Mouse (Mus musculus): ENCODE results near the gene Tssk6.

Gene Tssk6

GRCm38 (mm10) chr8:69902163-69903062, at the start of gene Tssk6, which contains the start of the genes Ndufa13 and Yjefn3:
Gene Tssk6, plus strand, starts transcription at chr8:69902184.
Gene Ndufa13, minus strand, starts transcription at chr8:69902558.
Gene Yjefn3, minus strand, starts transcription at chr8:69902712.
- peak; percentile 54 for DNase-seq (ENCODE audit: low spot score)

- no peak for DNase-seq (ENCODE audit: low spot score)
These were observed 48.1 kb upstream of the Tssk6 start for GRCm38 (mm10) chr8:69853869-69854268.

- DNase-seq (ENCODE audit: low spot score) = no peak
These were observed 41.2 kb upstream of the Tssk6 start for GRCm38 (mm10) chr8:69860807-69861206.

GRCm38 (mm10) chr8:69861251-69861650, 40.7 kb upstream of the Tssk6 start:
- DNase-seq (ENCODE audit: low spot score) = no peak

GRCm38 (mm10) chr8:69863387-69864020, 38.5 kb upstream of the Tssk6 start:
- DNase-seq (ENCODE audit: low spot score) = no peak

- no peak for DNase-seq (ENCODE audit: low spot score)
These were observed 37.8 kb upstream of the Tssk6 start for GRCm38 (mm10) chr8:69864180-69864579.

GRCm38 (mm10) chr8:69867696-69868326, 34.2 kb upstream of the Tssk6 start:
- no peak for DNase-seq (ENCODE audit: low spot score)

- DNase-seq (ENCODE audit: low spot score) = no peak
These were observed 31.8 kb upstream of the Tssk6 start for GRCm38 (mm10) chr8:69870003-69870765.

- no peak for DNase-seq (ENCODE audit: low spot score)
These were observed 31.1 kb upstream of the Tssk6 start for GRCm38 (mm10) chr8:69870907-69871306.

GRCm38 (mm10) chr8:69874155-69874554, 27.8 kb upstream of the Tssk6 start:
- peak; percentile 62 for DNase-seq (ENCODE audit: low spot score)

- no peak for DNase-seq (ENCODE audit: low spot score)
These were observed 27.3 kb upstream of the Tssk6 start for GRCm38 (mm10) chr8:69874654-69875053.

GRCm38 (mm10) chr8:69876097-69876496, 25.9 kb upstream of the Tssk6 start:
- no peak for DNase-seq (ENCODE audit: low spot score)

GRCm38 (mm10) chr8:69876967-69877366, 25.0 kb upstream of the Tssk6 start:
- DNase-seq (ENCODE audit: low spot score) = no peak

- DNase-seq (ENCODE audit: low spot score) = no peak
These were observed 24.6 kb upstream of the Tssk6 start for GRCm38 (mm10) chr8:69877396-69877795.

GRCm38 (mm10) chr8:69877992-69878391, 24.0 kb upstream of the Tssk6 start:
- no peak for DNase-seq (ENCODE audit: low spot score)

- no peak for DNase-seq (ENCODE audit: low spot score)
These were observed 22.3 kb upstream of the Tssk6 start for GRCm38 (mm10) chr8:69879678-69880077.

- no peak for DNase-seq (ENCODE audit: low spot score)
These were observed 21.1 kb upstream of the Tssk6 start for GRCm38 (mm10) chr8:69880841-69881240.

GRCm38 (mm10) chr8:69881261-69881865, 20.6 kb upstream of the Tssk6 start:
- DNase-seq (ENCODE audit: low spot score) = no peak

- DNase-seq (ENCODE audit: low spot score) = no peak
These were observed 19.8 kb upstream of the Tssk6 start for GRCm38 (mm10) chr8:69882021-69882756.

- DNase-seq (ENCODE audit: low spot score) = no peak
These were observed 19.0 kb upstream of the Tssk6 start for GRCm38 (mm10) chr8:69882833-69883600.
